Mouse (Mus musculus) heart, postnatal 4 days (tissue): ENCODE data around the gene 1700003F12Rik. TPM values are rescaled to one million over a fixed set of nuclear protein-coding genes. Genes with fewer than 3 reads are reported as not detected.

Experiments
- DNase-seq: peaks from one replicate; pipeline ENCODE4 v3.0.0; 2021
- total RNA-seq, 2 experiments: library from RNA; stranded (reverse); gene quantifications; 2 replicates each; pipeline ENCODE4 v1.2.3; 2021

1700003F12Rik gene
- under 1 TPM in 1 of 2 experiments, not detected in 1; 0.81 TPM for total RNA-seq

DNA sequence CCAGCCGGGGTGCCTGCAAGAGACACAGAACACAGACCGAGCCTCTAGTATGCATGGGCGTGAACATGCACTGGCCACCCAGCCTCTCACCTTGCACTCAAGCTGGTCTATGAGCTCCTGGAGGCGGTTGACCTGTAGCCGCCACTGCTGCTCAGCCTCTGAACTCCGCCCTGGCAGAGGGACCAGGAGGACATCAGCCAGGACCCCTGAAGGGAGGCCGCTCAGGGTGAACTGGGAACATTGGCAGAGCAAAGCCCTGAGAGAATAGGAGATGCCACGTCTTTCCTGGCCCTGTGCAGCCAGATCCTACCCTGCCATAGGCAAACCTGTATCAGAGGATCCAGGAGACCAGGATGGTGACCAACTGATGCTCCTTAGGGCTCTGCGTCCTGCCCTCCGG lies at the start of gene 1700003F12Rik:
Gene 1700003F12Rik, plus strand, starts transcription at position 375 of the 400 bp plus-strand sequence.
- peak; percentile 4 for DNase-seq

DNA sequence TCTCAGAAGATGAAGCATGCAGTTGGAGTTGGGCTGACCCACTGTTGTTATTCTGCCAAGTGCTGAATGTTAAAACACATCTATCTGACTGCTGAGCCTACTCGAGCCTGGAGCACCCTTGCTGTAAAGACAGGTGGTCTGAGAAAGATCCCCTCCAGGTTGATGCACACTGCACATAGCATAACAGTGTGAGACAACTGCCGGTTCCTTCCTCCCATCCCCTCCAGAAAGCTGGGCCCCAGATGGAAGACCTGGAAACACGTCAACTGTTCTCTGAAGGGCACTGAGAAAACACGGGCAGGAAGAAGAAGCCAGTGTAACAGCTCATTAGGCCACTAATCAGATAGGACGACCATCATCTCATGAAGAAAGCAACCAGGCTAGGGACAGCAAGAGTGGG lies 48.3 kb upstream of the 1700003F12Rik start:
- DNase-seq: no peak

DNA sequence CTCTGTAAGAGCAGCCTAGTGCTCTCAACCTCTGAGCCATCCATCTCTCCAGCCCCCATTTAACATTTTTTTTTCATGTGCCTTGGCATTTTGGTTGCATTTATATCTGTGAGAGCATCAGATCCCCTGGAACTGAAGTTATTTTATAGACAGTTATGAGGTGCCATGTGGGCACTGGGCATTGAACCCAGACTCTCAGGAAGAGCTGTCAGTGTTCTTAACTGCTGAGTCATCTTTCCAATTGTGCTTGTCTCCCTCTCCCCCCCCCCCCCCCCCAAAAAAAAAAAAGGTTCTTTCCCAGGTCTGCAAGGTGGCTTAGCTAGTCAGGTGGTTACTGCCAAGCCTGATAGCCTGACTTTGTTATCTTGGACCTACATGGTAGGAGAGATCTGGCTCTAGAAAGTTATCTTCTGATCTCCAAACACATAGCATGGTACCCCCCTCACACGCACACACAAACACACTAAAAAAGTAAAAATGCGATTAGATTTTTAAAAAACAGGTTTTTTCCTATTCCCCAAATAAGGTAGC lies 47.1 kb upstream of the 1700003F12Rik start:
- DNase-seq: no peak

DNA sequence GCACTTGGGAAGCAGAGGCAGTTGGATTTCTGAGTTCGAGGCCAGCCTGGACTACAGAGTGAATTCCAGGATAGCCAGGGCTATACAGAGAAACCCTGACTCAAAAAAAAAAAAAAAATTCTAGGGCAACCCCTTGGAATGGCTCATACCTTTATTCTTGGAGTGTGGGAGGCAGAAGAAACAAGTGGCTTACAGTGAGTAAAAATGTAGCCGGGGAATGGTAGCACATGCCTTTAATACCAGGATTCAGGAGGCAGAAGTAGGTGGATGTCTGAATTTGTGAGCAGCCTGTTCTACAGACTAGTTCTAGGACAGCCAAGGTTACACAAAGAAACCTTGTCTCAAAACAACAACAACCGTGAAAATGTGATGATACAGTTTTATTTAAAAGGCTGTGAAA lies 46.1 kb upstream of the 1700003F12Rik start:
- DNase-seq: no peak

DNA sequence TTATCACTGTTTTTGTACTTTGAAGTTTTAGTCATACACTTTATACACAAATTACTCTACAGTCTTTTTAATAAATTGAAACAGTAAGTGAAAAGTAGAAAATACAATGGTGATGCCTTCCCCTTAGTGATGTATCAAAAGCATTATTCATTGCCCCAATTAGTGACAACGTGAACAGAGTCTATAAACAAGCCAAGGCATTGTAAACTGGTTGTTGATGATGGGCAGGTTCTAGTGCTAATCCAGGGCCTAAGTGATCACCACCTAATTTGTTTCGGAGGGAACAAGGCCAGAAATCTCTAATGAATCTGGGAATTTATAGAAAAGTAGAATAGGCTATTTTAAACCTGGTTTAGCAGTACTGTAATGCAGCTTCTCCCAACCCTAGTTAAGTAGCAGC lies 39.8 kb upstream of the 1700003F12Rik start:
- DNase-seq: no peak

DNA sequence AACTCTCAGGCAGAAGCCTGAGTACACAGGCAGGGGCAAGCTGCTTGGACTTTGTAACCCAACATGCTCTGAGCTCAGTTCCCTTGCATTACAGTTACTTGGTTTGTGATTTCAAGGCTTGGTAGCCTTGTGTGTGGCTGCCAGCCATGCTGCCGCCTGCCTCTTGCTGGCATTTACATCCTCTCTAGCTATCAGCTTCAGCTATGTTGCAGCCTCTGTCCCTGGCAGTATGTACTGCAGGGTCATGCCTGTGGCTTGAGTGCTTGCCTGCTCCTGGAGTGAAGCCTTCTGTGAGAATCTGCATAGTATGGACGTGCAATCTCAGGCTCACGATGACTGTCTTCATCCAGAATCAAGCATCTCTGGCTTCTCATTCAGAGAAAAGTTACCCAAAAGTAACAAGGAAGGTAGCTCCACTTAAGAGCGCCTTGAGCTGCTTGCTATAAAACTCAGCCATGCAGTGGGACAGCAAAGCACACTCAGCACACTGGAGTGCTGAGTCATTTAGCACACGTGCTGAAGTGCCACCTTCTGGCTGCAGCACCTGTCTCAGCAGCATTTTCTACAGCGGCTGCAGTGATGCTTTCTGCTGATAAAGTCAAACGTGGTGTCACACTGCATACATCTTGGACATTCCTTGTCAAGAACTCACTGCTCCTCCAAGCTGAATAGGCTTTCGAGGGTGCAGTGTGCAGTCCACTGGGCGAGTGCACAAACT lies 39.2 kb upstream of the 1700003F12Rik start:
- DNase-seq: no peak

DNA sequence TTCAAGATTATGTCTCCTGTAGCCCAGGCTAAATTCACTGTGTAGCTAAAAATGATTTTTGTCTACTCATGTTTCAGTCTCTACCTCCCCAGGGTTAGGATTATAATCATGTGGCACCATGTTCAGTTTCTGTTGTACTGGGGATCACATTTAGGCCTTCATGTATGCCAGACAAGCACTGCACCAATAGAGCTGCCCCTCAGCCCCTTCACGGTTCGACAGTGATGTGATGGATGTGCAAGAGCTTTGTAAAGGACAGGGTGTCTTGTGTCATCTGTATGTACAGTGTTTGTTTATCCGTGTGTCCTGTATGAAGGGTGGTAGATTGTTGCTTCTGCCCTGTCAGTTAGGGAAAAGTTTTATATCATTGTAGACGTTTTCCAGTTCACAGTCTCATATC lies 38.4 kb upstream of the 1700003F12Rik start:
- no peak for DNase-seq

DNA sequence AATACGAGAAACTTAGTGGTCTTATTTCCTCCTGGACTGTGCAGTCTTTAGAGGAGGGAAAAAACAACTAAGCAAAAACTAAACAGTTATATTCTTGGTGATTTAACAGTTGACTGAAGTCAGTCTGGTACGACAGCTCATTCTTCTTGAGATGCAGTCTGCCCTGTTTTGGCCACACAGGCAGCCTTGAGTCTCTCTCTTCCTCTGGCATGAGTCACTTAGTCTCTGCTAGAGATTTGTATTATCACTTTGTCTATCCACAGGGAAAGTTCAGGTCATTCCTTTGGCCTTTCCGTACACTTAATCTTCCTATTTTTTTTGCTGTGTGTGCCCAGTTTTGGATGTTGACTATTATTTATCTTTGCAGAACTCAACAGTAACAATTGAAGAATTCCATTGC lies 36.7 kb upstream of the 1700003F12Rik start:
- no peak for DNase-seq

DNA sequence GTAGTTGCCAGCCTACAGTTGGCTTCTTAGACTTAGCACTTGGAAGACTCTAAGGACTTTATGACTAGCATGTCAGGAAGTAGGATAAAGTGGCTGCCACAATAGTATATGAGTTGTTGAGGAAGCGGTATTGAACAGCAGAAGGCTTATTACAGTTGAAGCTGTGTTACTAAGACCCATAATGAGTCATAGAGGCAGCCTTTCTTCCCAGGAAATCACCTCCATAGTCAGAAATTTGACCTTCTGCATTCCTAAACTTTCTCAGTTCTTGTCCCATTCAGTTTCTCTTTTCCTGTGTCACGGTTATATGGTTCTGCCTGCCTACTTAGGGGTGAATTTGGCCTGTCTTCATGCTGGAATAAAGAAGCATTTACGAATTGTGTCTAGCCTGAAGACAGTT lies 29.9 kb upstream of the 1700003F12Rik start:
- no peak for DNase-seq

DNA sequence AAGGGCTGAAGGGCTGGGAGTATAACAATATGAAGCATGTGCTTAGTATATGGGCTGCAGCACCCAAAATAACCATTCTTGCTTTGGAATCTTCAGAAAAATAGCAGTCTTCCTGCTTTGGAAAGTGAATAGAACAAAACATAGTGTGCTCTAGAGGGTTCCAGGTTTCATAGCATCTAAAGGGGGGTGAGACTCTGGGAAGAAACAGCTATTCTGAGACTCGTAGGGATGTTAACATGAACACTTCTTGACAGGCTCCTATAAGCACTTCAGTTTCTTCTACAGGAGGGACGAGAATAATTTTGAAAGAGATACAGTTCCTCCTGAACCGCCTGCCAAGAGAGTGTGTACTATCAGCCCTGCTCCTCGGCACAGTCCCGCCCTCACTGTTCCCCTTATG lies 29.5 kb upstream of the 1700003F12Rik start:
- no peak for DNase-seq

DNA sequence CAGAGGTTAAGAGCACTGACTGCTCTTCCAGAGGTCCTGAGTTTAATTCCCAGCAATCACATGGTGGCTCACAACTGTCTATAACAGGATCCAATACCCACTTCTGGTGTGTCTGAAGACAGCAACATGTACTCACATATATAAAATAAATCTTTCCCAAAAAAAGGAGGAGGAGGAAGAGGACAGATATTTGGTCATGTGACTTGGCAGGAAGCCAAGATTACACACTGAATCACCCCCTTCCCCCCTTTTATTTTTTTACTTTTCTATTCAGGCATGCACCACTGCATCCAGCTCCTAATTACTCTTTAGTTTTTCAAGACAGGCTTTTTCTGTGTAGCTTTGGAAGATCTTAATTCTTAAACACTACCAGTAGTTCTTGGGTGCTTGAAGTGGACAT lies 25.4 kb upstream of the 1700003F12Rik start:
- no peak for DNase-seq

DNA sequence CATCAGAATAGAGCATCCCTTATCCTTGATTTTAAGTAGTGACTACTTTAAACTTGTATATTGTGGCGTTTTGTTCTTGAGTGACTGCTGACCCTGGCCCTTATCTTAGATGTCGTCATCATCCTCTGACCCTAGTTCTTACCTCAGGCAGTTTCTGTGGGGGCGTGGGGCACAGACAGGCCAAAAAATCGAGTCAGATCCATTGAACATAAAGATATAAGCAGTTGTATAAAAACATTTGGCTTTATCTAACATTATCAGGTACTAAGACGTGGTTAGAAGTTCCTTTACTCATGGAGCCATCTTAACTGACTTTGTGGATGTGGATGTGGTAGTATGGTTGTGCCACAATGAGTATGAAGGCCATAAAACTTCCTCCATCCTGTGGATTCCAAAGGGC lies 24.6 kb upstream of the 1700003F12Rik start:
- DNase-seq: no peak

DNA sequence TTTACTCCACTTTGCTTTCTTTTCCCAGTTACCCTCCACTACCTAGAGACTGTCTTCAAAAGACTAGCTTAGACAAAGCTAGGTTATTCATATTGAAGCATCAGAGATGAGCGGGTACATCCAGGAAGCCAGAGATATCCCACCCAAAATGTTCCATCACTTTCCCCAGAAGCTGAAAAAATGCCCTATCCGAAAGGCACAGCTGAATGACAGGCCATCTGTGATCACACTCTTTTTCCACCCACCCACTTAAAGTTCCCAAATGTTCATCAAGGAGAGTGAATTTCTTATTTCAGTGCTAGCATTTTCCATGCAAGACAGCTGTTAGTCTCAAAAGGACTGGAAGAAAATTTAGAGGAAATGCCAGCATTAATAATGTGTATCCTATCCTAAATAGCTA lies 21.6 kb upstream of the 1700003F12Rik start:
- no peak for DNase-seq

DNA sequence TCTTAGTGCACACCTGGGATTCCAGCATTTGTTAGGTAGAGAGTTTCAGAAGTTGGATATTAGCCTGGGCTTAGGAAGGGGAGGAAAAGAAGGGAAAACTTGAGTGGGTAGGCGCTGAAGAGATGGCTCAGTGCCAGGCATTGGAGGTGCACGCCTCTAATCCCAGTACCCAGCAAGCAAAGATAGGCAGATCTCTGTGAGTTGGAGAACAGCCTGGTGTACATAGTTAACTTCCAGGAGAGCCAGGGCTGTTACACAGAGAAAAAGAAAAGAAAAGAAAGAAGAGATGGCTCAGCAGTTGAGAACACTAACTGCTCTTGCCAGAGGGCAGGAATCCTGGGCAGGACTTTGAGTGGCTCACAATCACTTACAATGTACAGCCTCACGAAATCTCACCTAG lies 20.4 kb upstream of the 1700003F12Rik start:
- DNase-seq: no peak

DNA sequence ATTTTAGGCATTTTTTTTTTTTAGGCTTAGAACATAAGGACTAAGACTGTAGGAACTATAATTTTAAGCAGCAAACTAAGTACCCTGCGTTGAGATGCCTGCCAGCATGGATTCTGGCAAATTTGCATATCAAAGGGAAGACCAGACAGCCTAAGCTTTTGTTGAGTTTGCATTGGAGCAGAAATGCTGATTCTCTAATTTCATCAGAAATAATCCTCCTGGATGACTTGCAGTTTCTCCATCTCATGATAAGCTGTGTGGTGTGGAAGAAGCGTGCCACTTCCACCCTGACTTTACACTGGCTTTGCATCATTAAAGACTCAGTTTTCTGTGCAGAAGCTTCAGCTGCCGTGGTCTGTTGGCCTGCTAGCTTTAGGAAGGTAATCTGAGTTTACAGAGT lies 14.0 kb upstream of the 1700003F12Rik start:
- DNase-seq: no peak

DNA sequence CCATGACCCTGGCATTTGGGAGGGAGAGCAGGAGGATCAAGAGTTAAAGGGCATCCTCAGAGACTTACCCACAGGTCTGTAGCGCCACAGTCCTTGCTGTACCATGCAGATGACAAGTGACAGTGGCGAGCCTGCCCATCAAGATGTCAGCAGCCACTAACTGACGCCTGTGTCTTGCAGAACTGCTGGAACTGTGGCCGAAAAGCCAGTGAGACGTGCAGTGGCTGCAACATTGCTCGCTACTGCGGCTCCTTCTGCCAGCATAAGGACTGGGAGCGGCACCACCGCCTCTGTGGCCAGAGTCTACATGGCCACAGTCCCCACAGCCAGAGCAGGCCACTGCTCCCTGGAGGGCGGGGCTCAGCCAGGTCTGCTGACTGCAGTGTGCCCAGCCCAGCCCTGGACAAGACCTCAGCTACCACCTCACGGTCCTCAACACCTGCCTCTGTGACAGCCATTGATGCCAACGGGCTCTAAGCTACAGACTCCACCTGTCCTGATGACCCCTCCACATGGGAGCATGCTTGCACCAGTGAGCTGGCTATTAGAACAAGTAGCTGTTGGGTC lies 12.1 kb upstream of the 1700003F12Rik start:
- DNase-seq: no peak

DNA sequence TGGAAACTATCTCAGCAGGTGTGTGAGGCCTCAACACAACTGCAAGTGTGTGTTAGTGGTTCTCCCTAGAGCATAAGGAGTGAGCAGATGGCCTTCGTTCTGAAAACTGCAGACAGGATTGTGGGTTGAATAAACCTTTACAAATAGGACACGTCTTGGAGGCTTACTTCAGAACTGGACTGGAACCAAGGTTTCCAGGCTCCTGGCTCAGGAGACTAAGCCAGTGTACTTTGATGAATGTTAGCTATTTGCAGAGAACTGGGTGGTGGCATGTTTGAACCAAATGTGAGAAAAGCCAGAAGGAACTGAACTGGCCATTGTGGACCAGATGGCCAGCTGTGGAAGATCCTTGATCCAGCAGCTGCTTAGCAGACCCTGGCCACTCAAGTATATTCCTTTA lies 8.6 kb upstream of the 1700003F12Rik start:
- no peak for DNase-seq

DNA sequence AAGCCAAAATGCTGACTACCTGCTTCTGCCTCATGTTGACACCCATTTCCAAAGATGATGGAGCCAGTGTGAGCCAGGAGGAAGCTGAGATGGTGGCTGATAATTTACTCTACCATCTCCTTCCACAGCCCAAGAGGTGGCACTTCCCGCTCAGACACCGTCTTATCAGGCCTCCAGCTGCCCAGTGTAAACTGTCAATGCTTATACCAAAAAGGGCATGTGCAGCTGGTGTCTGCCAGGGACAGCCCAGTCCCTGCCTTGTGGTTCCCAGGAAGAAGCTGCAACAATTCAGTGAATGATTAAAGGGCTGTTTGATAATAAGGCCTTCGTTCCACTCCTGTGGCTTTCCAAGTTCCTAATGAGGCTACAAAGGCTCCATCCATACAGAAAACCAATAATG lies 8.2 kb upstream of the 1700003F12Rik start:
- DNase-seq: no peak

DNA sequence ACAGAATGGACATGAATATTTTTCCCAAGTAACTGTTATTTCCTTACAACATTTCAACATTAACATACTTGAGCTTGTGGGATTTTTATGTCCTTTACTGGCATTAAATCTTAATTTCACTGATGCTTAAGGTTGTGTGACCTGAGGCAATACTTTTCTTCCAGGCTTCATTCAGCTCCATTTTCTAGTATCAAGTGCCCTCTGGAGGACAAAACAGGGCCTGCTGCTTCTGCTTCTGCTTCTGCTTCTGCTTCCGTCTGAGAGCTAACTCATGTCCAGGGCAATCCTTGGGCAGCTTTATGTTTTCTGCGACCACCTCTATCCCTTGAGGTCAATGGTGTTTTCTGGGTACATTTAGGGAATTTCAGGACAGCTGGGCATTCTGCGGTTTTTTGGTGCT lies 7.2 kb upstream of the 1700003F12Rik start:
- peak; percentile 62 for DNase-seq

DNA sequence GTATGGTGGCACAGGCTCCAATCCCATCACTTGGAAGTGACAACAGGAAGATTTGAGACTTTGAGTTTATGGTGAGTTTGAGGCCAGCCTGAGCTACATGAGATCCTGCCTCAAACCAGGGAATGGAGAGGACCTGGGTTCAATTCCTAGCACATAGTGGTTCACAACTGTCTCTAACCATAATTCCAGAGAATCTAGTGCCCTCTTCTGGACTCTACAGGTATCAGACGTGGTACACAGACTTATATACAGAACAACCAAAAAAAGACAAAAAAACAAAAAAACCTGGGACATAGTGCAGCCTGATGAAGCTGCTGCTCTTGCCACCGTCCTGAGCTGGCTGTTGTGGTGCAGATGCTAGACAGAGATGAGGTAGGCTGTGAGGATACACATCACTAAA lies 5.3 kb upstream of the 1700003F12Rik start:
- no peak for DNase-seq

DNA sequence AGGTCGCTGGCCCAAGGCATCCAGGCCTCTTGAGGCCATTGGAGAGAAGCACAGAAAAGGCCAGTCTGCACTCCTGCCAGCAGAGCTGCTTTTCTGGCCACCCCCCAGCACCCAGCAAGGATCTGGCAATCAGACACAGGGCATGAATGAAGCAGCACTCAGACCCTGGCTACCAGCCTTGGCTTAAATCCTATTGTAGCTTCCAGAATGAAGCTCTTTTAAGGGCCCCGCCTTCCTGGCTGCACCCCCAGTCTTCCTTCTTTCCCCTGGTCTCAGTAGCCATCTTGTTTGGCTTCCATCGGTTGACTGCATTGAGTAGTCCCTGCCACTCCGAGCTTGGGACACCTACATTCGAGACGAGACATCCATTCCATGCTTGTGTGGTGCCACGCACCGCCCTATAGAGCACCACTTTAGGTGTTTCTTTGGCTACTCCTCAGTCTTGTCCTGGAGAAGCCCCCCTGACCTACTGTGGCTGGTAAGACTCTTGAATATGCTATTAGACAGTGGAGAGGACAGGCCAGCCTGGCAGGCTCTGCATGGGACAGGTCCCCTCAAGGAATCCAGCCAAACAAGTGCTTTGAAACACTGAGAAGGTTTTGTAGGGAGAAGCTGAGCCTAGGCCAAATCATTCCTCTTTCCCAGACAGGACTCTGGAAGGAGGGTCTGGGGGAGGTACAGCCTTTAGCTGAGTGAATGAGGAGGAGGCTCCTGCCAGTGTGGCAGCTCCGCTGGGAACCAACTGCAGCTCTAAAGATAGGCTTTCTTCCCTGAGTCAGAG lies 3.1 kb upstream of the 1700003F12Rik start:
- peak; percentile 74 for DNase-seq

DNA sequence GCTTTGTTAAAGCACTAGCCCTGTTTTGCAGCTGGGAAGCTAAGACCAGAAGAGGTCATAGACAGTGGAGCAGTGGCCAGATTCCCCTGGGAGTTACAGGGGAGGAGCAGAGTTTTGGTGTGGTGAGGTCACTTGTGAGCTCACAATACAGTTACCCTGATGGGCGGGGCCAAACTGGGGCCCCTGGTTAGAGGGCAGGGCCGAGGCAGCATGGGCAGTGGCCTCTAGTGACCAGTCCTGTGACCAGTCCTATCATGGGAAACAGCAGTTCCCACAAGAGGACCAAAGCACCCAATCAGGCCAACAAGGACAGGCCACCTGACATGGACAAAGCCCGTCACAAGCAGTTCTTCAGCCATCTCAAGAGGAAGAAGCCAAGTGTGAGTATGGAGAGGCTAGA lies 1.8 kb downstream of the 1700003F12Rik start:
- peak; percentile 64 for DNase-seq

DNA sequence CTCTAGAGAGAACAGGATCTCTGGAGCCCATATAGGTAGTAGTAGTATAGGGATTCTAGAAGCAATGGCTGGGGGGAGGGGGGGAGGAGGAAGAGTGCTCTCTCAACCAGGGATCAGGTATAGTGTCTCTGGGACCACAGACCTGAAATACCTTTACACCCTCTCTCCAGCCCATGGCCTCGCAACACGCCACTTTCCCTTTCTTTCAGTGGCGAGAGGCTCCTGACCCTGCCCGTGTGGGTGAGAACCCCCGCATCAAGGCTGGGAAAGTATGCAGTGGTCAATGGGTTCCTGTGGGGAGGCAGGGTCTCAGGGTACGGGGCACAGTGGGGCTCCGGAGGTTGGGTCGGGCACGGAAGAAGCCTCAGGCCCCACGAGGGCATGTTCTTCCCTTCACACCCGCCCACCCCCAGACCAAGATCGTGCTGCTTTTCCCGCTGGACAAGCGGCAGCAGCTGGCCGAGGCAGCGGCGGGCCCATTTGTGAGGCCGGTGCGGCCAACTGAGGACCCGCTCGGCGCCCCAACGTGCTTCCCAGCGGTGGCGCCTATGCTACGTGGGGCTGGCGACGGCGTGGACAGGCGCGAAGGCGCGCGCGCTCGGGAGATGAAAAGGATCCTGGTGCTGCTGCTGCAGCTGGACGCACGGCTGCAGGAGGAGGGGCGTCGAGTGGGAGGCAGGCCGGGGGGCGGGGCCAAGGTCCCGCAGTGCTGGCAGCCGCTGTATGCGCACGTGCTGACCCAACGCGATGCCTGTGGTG lies 2.4 kb downstream of the 1700003F12Rik start:
- peak; percentile 77 for DNase-seq
